Mouse (Mus musculus): ENCODE measurements around the gene Spn.
"Not testable (repeated sequence)": the region's sequence is repeated elsewhere in the genome, so short reads cannot be mapped to it uniquely, and the experiment has no call there.

Gene Spn

GRCm38 (mm10) chr7:127104560-127105332 lies 32.9 kb downstream of the Spn start:
- DNase-seq, result peak; percentile 84

GRCm38 (mm10) chr7:127103960-127104359 lies 33.7 kb downstream of the Spn start:
- DNase-seq, result no peak

- no peak for DNase-seq
These were observed 35.5 kb downstream of the Spn start for GRCm38 (mm10) chr7:127102148-127102547.

GRCm38 (mm10) chr7:127101451-127102016 lies 36.1 kb downstream of the Spn start:
- DNase-seq, result no peak

GRCm38 (mm10) chr7:127099528-127099927 lies 38.1 kb downstream of the Spn start:
- no peak for DNase-seq

- DNase-seq, result no peak
These were observed 38.7 kb downstream of the Spn start for GRCm38 (mm10) chr7:127098950-127099349.

- no peak for DNase-seq
These were observed 39.1 kb downstream of the Spn start for GRCm38 (mm10) chr7:127098521-127098920.

GRCm38 (mm10) chr7:127096456-127096855 lies 41.2 kb downstream of the Spn start:
- DNase-seq, result no peak

GRCm38 (mm10) chr7:127093914-127094313 lies 43.7 kb downstream of the Spn start:
- DNase-seq, result no peak

GRCm38 (mm10) chr7:127091114-127091896 lies 46.3 kb downstream of the Spn start, which contains the start of gene AI467606:
Gene AI467606, plus strand, starts transcription at chr7:127091359.
- DNase-seq, result no peak

- DNase-seq, result no peak
These were observed 47.2 kb downstream of the Spn start for GRCm38 (mm10) chr7:127090154-127091113.

- no peak for DNase-seq
These were observed 48.5 kb downstream of the Spn start for GRCm38 (mm10) chr7:127088901-127089845.

GRCm38 (mm10) chr7:127088083-127088482 lies 49.5 kb downstream of the Spn start:
- DNase-seq, result no peak

- not testable (repeated sequence) for DNase-seq
These were observed 50.2 kb downstream of the Spn start, which contains the start of gene Zg16 for GRCm38 (mm10) chr7:127087278-127088010. Gene Zg16, minus strand, starts transcription at chr7:127087328.

GRCm38 (mm10) chr7:127085751-127086150 lies 51.9 kb downstream of the Spn start:
- DNase-seq, result not testable (repeated sequence)

GRCm38 (mm10) chr7:127084794-127085193 lies 52.8 kb downstream of the Spn start:
- DNase-seq, result no peak

- DNase-seq, result no peak
These were observed 53.9 kb downstream of the Spn start for GRCm38 (mm10) chr7:127083689-127084088.

GRCm38 (mm10) chr7:127082995-127083394 lies 54.6 kb downstream of the Spn start:
- DNase-seq, result no peak

- no peak for DNase-seq
These were observed 55.4 kb downstream of the Spn start for GRCm38 (mm10) chr7:127082271-127082670.
